Mouse (Mus musculus): ENCODE measurements at regions not wholly inside any gene's neighbourhood (a gene's known extent, or its start where the extent isn't known, plus 50 kb on each side); places are given as distances from the start of the nearest gene placed in this dataset.

DNA sequence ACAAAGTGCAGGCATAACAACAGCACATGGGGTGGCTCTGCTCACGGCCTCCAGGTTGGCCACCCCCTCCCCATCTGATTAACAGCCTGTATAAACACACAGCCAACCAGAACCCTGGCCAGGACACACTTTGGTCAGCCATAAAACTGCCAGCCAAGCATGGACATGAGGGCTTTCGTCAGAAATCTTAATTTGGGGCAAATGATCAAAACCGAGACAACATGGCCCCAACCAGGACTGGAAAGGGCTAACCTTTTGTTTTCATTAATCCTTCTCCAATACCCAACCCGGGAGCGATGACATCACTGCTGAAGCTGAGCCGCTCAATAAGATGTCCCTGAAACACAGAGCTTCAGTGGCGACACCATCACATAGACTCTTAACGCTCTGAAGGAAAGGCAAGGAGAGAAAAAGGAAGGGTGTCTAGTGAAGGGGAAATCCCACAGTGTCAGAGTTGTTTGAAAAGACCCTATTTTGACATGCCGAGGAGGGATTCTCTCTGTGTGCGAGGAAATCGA lies 351.9 kb upstream of the Npvf start:
- Histone ChIP-seq H3K27me3 (ENCODE audit: control insufficient read depth, insufficient read depth, low read length) (no peaks in the 10 kb centered on the region), H3K27ac (ENCODE audit: insufficient read depth, low read depth, low read length) (no peak overlapping the region), H3K4me1 (ENCODE audit: control insufficient read depth, insufficient read depth, insufficient read length, low read length) (no peaks in the 10 kb centered on the region), H3K4me3 (ENCODE audit: low read depth, low read length) (no peak overlapping the region), H3K36me3 (ENCODE audit: control insufficient read depth, insufficient read depth, low read length) (no peaks in the 10 kb centered on the region)
- TF ChIP-seq CTCF (IDR thresholded peaks at IDR 0.05; ENCODE audit: extremely low read depth, insufficient read length, insufficient replicate concordance, low read depth, low read length) (no peak), POLR2A (IDR thresholded peaks at IDR 0.05; ENCODE audit: low read depth, low read length) (no peak)
- WGBS, result 64% methylated on average over 11 of the region's 11 CpGs

DNA sequence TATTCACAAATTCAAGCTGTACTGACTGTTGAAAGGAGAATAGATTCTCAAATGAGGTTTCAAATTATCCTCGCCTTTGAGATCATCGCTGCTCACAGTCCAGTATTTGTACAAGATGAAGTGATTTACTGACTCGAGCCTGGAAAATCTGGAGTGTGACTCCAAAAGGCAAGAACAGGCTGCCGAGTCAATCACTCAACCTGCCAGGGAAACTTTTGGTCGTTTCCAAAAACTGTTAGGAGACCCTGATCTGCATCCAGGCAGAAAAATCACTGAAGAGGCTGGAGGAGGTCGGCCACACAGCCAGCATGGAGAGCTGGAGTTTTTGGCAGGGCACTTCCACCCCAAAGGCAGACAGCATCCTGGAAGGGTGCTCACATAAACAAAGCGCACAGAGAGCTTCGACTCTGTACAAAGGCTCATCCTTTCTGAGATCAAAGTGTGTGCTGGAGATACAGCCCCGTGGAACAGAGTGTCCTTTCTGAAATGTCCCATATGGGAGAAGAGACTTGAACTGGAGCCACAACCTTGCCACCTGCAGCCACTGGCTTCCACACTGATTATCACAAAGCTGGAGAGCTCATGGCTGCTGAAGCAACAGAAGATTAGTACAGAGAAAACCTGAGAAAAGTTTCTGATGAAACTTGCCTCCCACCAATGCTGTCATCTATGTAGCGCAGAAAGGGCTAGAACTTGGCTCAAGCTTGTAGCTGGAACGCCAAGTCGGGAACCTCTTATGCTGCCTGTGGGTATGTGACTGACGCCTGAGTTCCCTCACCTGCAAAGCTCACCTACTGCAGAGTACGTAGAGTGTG lies 355.5 kb upstream of the Npvf start:
- 68% methylated on average over 14 of the region's 14 CpGs for WGBS
- H3K4me1 ChIP-seq (ENCODE audit: control insufficient read depth, insufficient read depth, insufficient read length, low read length), result no peaks in the 10 kb centered on the region
- H3K4me3 ChIP-seq (ENCODE audit: low read depth, low read length), result no peak overlapping the region
- TF ChIP-seq POLR2A (IDR thresholded peaks at IDR 0.05; ENCODE audit: low read depth, low read length) (no peak), CTCF (IDR thresholded peaks at IDR 0.05; ENCODE audit: extremely low read depth, insufficient read length, insufficient replicate concordance, low read depth, low read length) (no peak)
- no peaks in the 10 kb centered on the region for H3K36me3 ChIP-seq (ENCODE audit: control insufficient read depth, insufficient read depth, low read length)
- H3K27ac ChIP-seq (ENCODE audit: insufficient read depth, low read depth, low read length), result peak overlapping the region; percentile 40
- H3K27me3 ChIP-seq (ENCODE audit: control insufficient read depth, insufficient read depth, low read length), result no peaks in the 10 kb centered on the region

- peak overlapping the region; percentile 40 for H3K27ac ChIP-seq (ENCODE audit: insufficient read depth, low read depth, low read length)
- H3K27me3 ChIP-seq (ENCODE audit: control insufficient read depth, insufficient read depth, low read length), result no peaks in the 10 kb centered on the region
- no peaks in the 10 kb centered on the region for H3K36me3 ChIP-seq (ENCODE audit: control insufficient read depth, insufficient read depth, low read length)
- TF ChIP-seq POLR2A (IDR thresholded peaks at IDR 0.05; ENCODE audit: low read depth, low read length) (no peak), CTCF (IDR thresholded peaks at IDR 0.05; ENCODE audit: extremely low read depth, insufficient read length, insufficient replicate concordance, low read depth, low read length) (no peak)
- no peak overlapping the region for H3K4me3 ChIP-seq (ENCODE audit: low read depth, low read length)
- no peaks in the 10 kb centered on the region for H3K4me1 ChIP-seq (ENCODE audit: control insufficient read depth, insufficient read depth, insufficient read length, low read length)
- 90% methylated on average over 1 of the region's 1 CpGs for WGBS
These were observed 356.3 kb upstream of the Npvf start for GRCm38 (mm10) chr6:51010536-51010935.

GRCm38 (mm10) chr6:51012086-51012830 lies 358.0 kb upstream of the Npvf start:
- no peaks in the 10 kb centered on the region for H3K27me3 ChIP-seq (ENCODE audit: control insufficient read depth, insufficient read depth, low read length)
- H3K27ac ChIP-seq (ENCODE audit: insufficient read depth, low read depth, low read length), result 0 out of 2 replicates have a peak overlapping the region, but pooled peaks have one; percentile 43
- no peak overlapping the region for H3K4me3 ChIP-seq (ENCODE audit: low read depth, low read length)
- WGBS, result 62% methylated on average over 15 of the region's 15 CpGs
- TF ChIP-seq CTCF (IDR thresholded peaks at IDR 0.05; ENCODE audit: extremely low read depth, insufficient read length, insufficient replicate concordance, low read depth, low read length) (no peak), POLR2A (IDR thresholded peaks at IDR 0.05; ENCODE audit: low read depth, low read length) (no peak)
- no peaks in the 10 kb centered on the region for H3K4me1 ChIP-seq (ENCODE audit: control insufficient read depth, insufficient read depth, insufficient read length, low read length)
- no peaks in the 10 kb centered on the region for H3K36me3 ChIP-seq (ENCODE audit: control insufficient read depth, insufficient read depth, low read length)

GRCm38 (mm10) chr6:51015735-51016134 lies 361.5 kb upstream of the Npvf start:
- 43% methylated on average over 2 of the region's 2 CpGs for WGBS
- H3K4me1 ChIP-seq (ENCODE audit: control insufficient read depth, insufficient read depth, insufficient read length, low read length), result no peaks in the 10 kb centered on the region
- no peak overlapping the region for H3K4me3 ChIP-seq (ENCODE audit: low read depth, low read length)
- no peaks in the 10 kb centered on the region for H3K27me3 ChIP-seq (ENCODE audit: control insufficient read depth, insufficient read depth, low read length)
- no peak for TF ChIP-seq CTCF (IDR thresholded peaks at IDR 0.05; ENCODE audit: extremely low read depth, insufficient read length, insufficient replicate concordance, low read depth, low read length)
- TF ChIP-seq POLR2A (IDR thresholded peaks at IDR 0.05; ENCODE audit: low read depth, low read length), result no peak
- no peaks in the 10 kb centered on the region for H3K36me3 ChIP-seq (ENCODE audit: control insufficient read depth, insufficient read depth, low read length)
- no peak overlapping the region; the same call in 1 of the 2 replicates for H3K27ac ChIP-seq (ENCODE audit: insufficient read depth, low read depth, low read length)

GRCm38 (mm10) chr6:51016441-51017070 lies 362.3 kb upstream of the Npvf start:
- Histone ChIP-seq H3K27ac (ENCODE audit: insufficient read depth, low read depth, low read length) (no peak overlapping the region), H3K27me3 (ENCODE audit: control insufficient read depth, insufficient read depth, low read length) (no peaks in the 10 kb centered on the region), H3K4me3 (ENCODE audit: low read depth, low read length) (no peak overlapping the region), H3K36me3 (ENCODE audit: control insufficient read depth, insufficient read depth, low read length) (no peaks in the 10 kb centered on the region), H3K4me1 (ENCODE audit: control insufficient read depth, insufficient read depth, insufficient read length, low read length) (no peaks in the 10 kb centered on the region)
- 67% methylated on average over 5 of the region's 5 CpGs for WGBS
- TF ChIP-seq CTCF (IDR thresholded peaks at IDR 0.05; ENCODE audit: extremely low read depth, insufficient read length, insufficient replicate concordance, low read depth, low read length), result no peak
- no peak for TF ChIP-seq POLR2A (IDR thresholded peaks at IDR 0.05; ENCODE audit: low read depth, low read length)

Measured in small intestine, adult 2 months (tissue).